In the genomic region with DNA sequence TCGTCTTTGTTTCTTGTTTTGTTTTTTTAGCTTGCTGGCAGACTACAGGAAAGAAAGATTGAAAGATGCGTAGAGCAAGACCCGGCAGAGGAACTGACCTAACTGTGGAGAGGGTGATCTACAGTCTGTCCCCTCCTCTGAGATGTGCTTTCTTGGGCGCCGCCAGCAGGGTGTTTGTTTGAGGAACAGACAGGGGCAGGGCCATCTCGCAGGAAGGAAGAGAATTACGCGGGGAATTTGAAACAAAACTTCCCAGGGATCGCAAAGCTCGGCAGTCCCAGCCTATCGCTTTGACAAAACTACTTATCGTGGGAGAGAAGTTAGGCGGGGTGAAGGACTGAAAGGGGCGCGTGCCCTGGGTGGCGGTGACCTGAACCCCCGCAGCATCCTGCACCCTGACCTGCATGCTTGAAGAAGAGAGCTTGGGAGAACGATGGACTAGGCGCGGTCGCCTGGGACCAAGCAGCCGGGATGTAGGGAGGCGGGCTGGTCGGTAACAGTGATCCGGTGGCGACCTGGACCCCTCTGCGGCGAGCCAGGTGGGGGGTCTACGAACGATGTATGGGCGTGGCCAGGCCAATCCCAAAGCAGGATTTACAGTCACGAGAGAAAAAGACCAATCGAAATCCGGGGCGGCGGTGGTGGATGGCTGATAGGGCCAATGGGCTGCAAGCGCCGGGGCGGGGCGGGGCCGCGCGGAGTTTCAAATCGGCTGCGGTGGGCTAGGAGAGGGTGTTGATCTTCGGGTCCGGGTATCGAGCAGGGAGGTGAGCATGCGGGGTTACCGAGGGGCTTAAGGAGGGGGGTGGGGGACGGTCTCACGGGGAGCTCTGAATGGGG, we compare ENCODE assay signal across 8 mouse cellular contexts. TPM values are rescaled to one million over a fixed set of nuclear protein-coding genes. Genes with fewer than 3 reads are reported as not detected.
DNase-seq lines count a peak whose midpoint lies in the region; ATAC-seq and TF ChIP-seq lines count a peak whose summit lies in the region.

A gene (plus strand): TSS at position 265 of the 840 bp plus-strand sequence.

- WGBS in forebrain, embryonic 10.5 days: under 1% methylated on average over 52 of the region's 52 CpGs
- WGBS in heart, embryonic 15.5 days: under 1% methylated on average over 52 of the region's 52 CpGs
- under 1% methylated on average over 52 of the region's 52 CpGs for WGBS in liver, postnatal 0 days (ENCODE audit: insufficient replicate concordance)
- under 1% methylated on average over 52 of the region's 52 CpGs for WGBS in neural tube, embryonic 13.5 days

- H3K9me3 ChIP-seq in forebrain, embryonic 10.5 days: no peaks in the 10 kb centered on the region
- no peaks in the 10 kb centered on the region for H3K9me3 ChIP-seq in heart, embryonic 15.5 days (replicated peaks)
- no peaks in the 10 kb centered on the region for H3K9me3 ChIP-seq in liver, postnatal 0 days (ENCODE audit: low read length)
- no peaks in the 10 kb centered on the region for H3K9me3 ChIP-seq in neural tube, embryonic 13.5 days

- ATAC-seq in CD4-positive, CD25-positive, alpha-beta regulatory T cell, adult 4 months: peak; percentile 89
- peak; percentile 85 for ATAC-seq in heart, embryonic 15.5 days (replicated peaks; ENCODE audit: insufficient number of reproducible peaks, insufficient read depth, low FRiP score, low read depth)
- ATAC-seq in liver, postnatal 0 days: peak; percentile 84
- ATAC-seq in neural tube, embryonic 13.5 days (ENCODE audit: low read depth): peak; percentile 92

- peaks cover 80% of the 10 kb centered on the region for H3K4me1 ChIP-seq in forebrain, embryonic 10.5 days
- H3K4me1 ChIP-seq in heart, embryonic 15.5 days (replicated peaks): peaks cover 32% of the 10 kb centered on the region
- H3K4me1 ChIP-seq in liver, postnatal 0 days (ENCODE audit: insufficient read depth): peaks cover 18% of the 10 kb centered on the region
- peaks cover 65% of the 10 kb centered on the region for H3K4me1 ChIP-seq in neural tube, embryonic 13.5 days (replicated peaks)

- TF ChIP-seq POLR2A in brain, embryonic 14.5 days (IDR thresholded peaks at IDR 0.05; ENCODE audit: borderline replicate concordance, extremely low read depth, insufficient read depth, insufficient read length, poor library complexity, severe bottlenecking): peak; percentile 38; the same call in 1 of the 2 replicates

- peak within 1 kb of the TSS; percentile 66 for H3K4me3 ChIP-seq in forebrain, embryonic 10.5 days
- H3K4me3 ChIP-seq in heart, embryonic 15.5 days: peak within 1 kb of the TSS; percentile 65
- H3K4me3 ChIP-seq in liver, postnatal 0 days (ENCODE audit: low read depth, low read length): peak within 1 kb of the TSS; percentile 62
- H3K4me3 ChIP-seq in neural tube, embryonic 13.5 days: peak within 1 kb of the TSS; percentile 61

- TF ChIP-seq CTCF in brain, embryonic 14.5 days (IDR thresholded peaks at IDR 0.05; ENCODE audit: borderline replicate concordance, extremely low read depth, insufficient read depth, insufficient read length): peak; percentile 50; the same call in 1 of the 2 replicates
- peak; percentile 35 for TF ChIP-seq CTCF in liver, postnatal 0 days (IDR thresholded peaks at IDR 0.05; ENCODE audit: low read depth)

- peak within 1 kb of the TSS; percentile 97 for H3K27ac ChIP-seq in forebrain, embryonic 10.5 days
- peak within 1 kb of the TSS; percentile 43 for H3K27ac ChIP-seq in heart, embryonic 15.5 days
- peak within 1 kb of the TSS; percentile 34; the same call in 1 of the 2 replicates for H3K27ac ChIP-seq in liver, postnatal 0 days (ENCODE audit: low read depth)
- peak within 1 kb of the TSS; percentile 59 for H3K27ac ChIP-seq in neural tube, embryonic 13.5 days (replicated peaks)

- no peak; the same call in 1 of the 2 replicates for TF ChIP-seq EP300 in liver, postnatal 0 days (IDR thresholded peaks at IDR 0.05; ENCODE audit: low read depth)

- peaks cover 19% of the 10 kb centered on the region; the same call in 1 of the 2 replicates for H3K27me3 ChIP-seq in forebrain, embryonic 10.5 days (ENCODE audit: poor library complexity, severe bottlenecking)
- peaks cover 8% of the 10 kb centered on the region for H3K27me3 ChIP-seq in heart, embryonic 15.5 days
- H3K27me3 ChIP-seq in liver, postnatal 0 days (ENCODE audit: insufficient read depth, low read length): no peaks in the 10 kb centered on the region
- H3K27me3 ChIP-seq in neural tube, embryonic 13.5 days: no peaks in the 10 kb centered on the region

- H3K36me3 ChIP-seq in forebrain, embryonic 10.5 days (replicated peaks): peaks cover 37% of the 10 kb centered on the region
- H3K36me3 ChIP-seq in heart, embryonic 15.5 days: 0 out of 2 replicates have a peak, but pooled peaks cover 8% of the 10 kb centered on the region
- no peaks in the 10 kb centered on the region for H3K36me3 ChIP-seq in liver, postnatal 0 days (replicated peaks; ENCODE audit: insufficient read depth, low read length)
- no peaks in the 10 kb centered on the region for H3K36me3 ChIP-seq in neural tube, embryonic 13.5 days

- peak; percentile 98 for DNase-seq in brain, embryonic 14.5 days (ENCODE audit: low read depth)
- DNase-seq in forebrain, embryonic 10.5 days (ENCODE audit: extremely low spot score, low spot score): peak; percentile 98
- peak; percentile 78 to 90 for DNase-seq in kidney, postnatal 25 days
- peak; percentile 86 for DNase-seq in liver, postnatal 0 days
- DNase-seq in testis, postnatal 10 days (ENCODE audit: low spot score): peak; percentile 92

- peak within 1 kb of the TSS; percentile 63 for H3K9ac ChIP-seq in heart, embryonic 15.5 days
- peak within 1 kb of the TSS; percentile 26 for H3K9ac ChIP-seq in liver, postnatal 0 days (replicated peaks)
- H3K9ac ChIP-seq in neural tube, embryonic 13.5 days: peak within 1 kb of the TSS; percentile 68

- H3K4me2 ChIP-seq in heart, embryonic 15.5 days: peak within 1 kb of the TSS; percentile 93
- H3K4me2 ChIP-seq in liver, postnatal 0 days (ENCODE audit: low read depth, low read length): peak within 1 kb of the TSS; percentile 79
- peak within 1 kb of the TSS; percentile 84 for H3K4me2 ChIP-seq in neural tube, embryonic 13.5 days

RNA-seq across cellular contexts. Expression of the gene that starts here (rescaled TPM):
- polyA plus RNA-seq in CD4-positive, CD25-positive, alpha-beta regulatory T cell, adult 4 months (2017; shearing (Covaris generic)): 1 to 10 TPM; 1.8 to 5.1 TPM
- polyA plus RNA-seq in brain, embryonic 14.5 days (2012; rRNA removed): 29.9 and 53.4 TPM in 2 replicates
- polyA plus RNA-seq in forebrain, embryonic 10.5 days (2016; fragmentation: Nextera tagmentation; extraction: Ambion mirVana): 265 and 279 TPM in 2 replicates
- polyA plus RNA-seq in heart, embryonic 15.5 days (2015; fragmentation: Nextera tagmentation; extraction: Ambion mirVana): 65.7 and 72.8 TPM in 2 replicates
- 7.0 and 7.4 TPM in 2 replicates for polyA plus RNA-seq in liver, postnatal 0 days (2015; fragmentation: Nextera tagmentation; extraction: Ambion mirVana)
- polyA plus RNA-seq in neural tube, embryonic 13.5 days (2015; fragmentation: Nextera tagmentation; extraction: Ambion mirVana): 31.2 and 37.8 TPM in 2 replicates

Comparison
In these comparisons a context has a peak if more than half of its experiments do, and no peak if none do; other contexts are left out.
1. Peak in every context shown above with its lines: DNase-seq, ATAC-seq, H3K4me3 ChIP-seq and H3K27ac ChIP-seq.
2. H3K27ac ChIP-seq: peak in every context shown above with its lines; median percentile 97 in forebrain, embryonic 10.5 days; 59 in neural tube, embryonic 13.5 days; 43 in heart, embryonic 15.5 days; 34 in liver, postnatal 0 days.